Mouse (Mus musculus): ENCODE measurements at regions not wholly inside any gene's neighbourhood (a gene's known extent, or its start where the extent isn't known, plus 50 kb on each side); places are given as distances from the start of the nearest gene placed in this dataset.

- intact Hi-C loops (cut with DNase I), result no loop called here
These were observed 60.4 kb upstream of the Prox1 start for GRCm38 (mm10) chr1:190230866-190231265.

- intact Hi-C loops (cut with DNase I), result no loop called here
These were observed 49.9 kb upstream of the Prox1 start for GRCm38 (mm10) chr1:190220417-190220816.

Small RNA genes lying in the stretch of these regions (microRNA-seq; reads per million reads assigned to microRNA genes)
- gene Gm47294, result 0 to 0.23 reads per million in 2 experiments

All from adrenal gland (tissue).